Mouse (Mus musculus): ENCODE measurements around the gene Stab1. TPM values are rescaled to one million over a fixed set of nuclear protein-coding genes. Genes with fewer than 3 reads are reported as not detected.

Stab1 gene
- 3.2 and 6.7 TPM in 2 replicates for total RNA-seq (2015)
- 0.44 and 0.87 TPM in 2 replicates for total RNA-seq (2017)

GRCm38 (mm10) chr14:31168425-31168824, at the start of gene Stab1:
Gene Stab1 (minus strand): TSS chr14:31168641.
- no peak for ATAC-seq (replicated peaks; ENCODE audit: poor library complexity)

DNA sequence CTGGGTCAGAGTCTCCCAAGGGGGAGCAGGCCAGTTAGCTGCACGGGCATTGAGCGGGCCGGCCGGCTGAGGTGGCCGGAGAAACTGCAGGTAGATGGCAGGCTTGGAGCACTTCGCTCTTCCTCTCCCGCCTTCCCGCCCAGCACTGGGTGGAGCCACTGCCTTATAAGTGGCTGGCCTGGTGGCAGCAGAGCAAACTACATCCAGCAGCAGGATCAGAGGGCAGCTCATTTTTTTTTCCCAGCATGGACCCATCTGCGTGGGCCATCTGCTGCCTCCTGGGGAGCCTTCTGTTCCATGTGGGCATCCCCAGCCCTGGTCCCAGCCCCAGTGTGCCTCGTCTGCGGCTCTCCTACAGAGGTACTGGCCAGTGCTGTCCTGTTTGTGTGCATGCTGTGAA, 49.2 kb upstream of the Stab1 start, which contains the start of gene Sema3g:
Sema3g (plus strand) TSS at position 195 of the 400 bp plus-strand sequence.
- ATAC-seq (replicated peaks; ENCODE audit: poor library complexity): peak; percentile 88

- ATAC-seq (replicated peaks; ENCODE audit: poor library complexity): no peak
Measured at GRCm38 (mm10) chr14:31216846-31217245, 48.4 kb upstream of the Stab1 start, which contains the start of gene Nisch. Gene Nisch (minus strand): TSS chr14:31216946.

GRCm38 (mm10) chr14:31215157-31216002, 46.9 kb upstream of the Stab1 start:
- peak; percentile 82 for ATAC-seq (replicated peaks; ENCODE audit: poor library complexity)

DNA sequence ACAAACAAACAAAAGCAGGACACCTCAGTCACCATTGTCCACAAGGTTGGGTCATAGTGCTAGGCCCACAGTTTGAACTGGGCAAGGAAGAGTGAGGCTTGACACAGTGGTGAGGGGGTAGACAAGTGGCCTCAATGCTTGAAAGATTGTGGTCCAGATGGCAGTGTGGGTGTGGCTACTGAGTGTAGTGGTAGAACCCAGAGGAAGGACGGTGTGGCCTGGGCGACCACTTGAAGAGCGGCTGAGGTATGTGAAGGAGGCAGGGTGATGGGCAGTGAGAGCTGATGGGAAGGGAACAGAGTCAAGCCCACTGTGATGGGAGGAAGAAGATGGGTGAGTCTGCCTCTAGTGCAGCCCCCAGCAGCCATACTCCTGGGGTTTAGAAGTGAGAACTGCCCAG, 46.2 kb upstream of the Stab1 start:
- ATAC-seq (replicated peaks; ENCODE audit: poor library complexity): no peak

GRCm38 (mm10) chr14:31213868-31214267, 45.4 kb upstream of the Stab1 start:
- ATAC-seq (replicated peaks; ENCODE audit: poor library complexity): no peak

GRCm38 (mm10) chr14:31212499-31212898, 44.1 kb upstream of the Stab1 start:
- ATAC-seq (replicated peaks; ENCODE audit: poor library complexity): no peak

GRCm38 (mm10) chr14:31211854-31212253, 43.4 kb upstream of the Stab1 start:
- no peak for ATAC-seq (replicated peaks; ENCODE audit: poor library complexity)

GRCm38 (mm10) chr14:31209133-31209557, 40.7 kb upstream of the Stab1 start:
- no peak for ATAC-seq (replicated peaks; ENCODE audit: poor library complexity)

- no peak for ATAC-seq (replicated peaks; ENCODE audit: poor library complexity)
Measured at GRCm38 (mm10) chr14:31208084-31208483, 39.6 kb upstream of the Stab1 start, which contains the start of gene Tnnc1. Gene Tnnc1 (plus strand): TSS chr14:31208312.

DNA sequence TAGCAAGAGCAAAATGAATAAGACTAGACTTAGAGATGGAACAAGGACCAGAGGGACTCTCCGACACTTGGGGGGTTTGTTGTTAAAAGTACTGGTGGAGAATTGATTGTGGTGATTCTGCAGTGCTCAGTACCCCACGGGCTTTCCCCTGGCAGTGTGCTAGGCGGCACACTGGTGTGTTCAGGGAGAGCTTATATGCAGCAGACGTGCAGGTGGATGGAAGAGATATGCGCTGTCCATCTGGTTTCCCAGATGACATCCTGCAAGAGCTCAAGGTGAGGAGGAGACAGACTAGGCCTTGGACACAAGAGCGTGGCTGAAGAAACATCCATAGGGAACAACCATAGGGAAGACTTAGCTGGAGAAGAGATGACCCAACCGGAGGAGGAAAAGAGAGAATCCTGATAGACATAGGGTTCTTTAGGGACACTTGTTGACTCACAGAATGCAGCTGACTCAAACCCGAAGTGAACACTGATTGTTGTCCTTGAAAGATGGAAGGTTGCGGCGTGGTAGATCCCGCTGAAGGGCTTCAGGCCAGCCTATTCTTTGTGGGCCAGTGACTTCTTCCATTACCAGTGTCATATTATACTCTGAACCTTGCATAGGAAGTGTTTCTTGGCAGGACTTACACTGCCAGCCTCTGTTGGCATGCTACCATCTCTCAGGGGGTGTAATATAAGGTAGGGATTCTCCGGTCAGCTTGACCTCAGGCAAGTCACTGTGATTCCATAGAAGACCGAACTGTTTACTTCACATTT, 38.8 kb upstream of the Stab1 start:
- peak; percentile 46 for ATAC-seq (replicated peaks; ENCODE audit: poor library complexity)

- ATAC-seq (replicated peaks; ENCODE audit: poor library complexity): peak; percentile 84
Measured at GRCm38 (mm10) chr14:31206472-31206981, 38.1 kb upstream of the Stab1 start.

GRCm38 (mm10) chr14:31205562-31206467, 37.4 kb upstream of the Stab1 start:
- ATAC-seq (replicated peaks; ENCODE audit: poor library complexity): peak; percentile 20

- ATAC-seq (replicated peaks; ENCODE audit: poor library complexity): no peak
Measured at GRCm38 (mm10) chr14:31205244-31205561, 36.8 kb upstream of the Stab1 start.

DNA sequence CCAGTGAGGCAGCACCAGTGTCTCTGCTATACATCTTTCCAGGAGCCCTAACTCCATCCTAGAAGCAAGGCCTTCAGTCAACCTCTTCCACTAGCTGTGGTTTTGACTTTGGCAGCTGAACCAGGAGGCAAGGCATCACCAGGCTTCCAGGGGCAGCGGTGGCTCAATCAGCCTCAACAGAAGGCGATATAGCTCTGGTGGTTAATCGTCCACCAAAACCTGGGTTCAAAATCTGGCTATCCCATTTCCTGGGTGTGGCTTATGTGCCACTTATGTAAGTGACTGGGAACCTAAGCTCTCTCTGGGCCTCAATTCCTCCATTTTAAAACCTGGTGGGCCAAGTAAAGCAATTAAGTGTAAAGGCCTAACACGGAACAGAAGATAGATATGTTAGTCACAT, 36.4 kb upstream of the Stab1 start:
- peak; percentile 43 for ATAC-seq (replicated peaks; ENCODE audit: poor library complexity)

DNA sequence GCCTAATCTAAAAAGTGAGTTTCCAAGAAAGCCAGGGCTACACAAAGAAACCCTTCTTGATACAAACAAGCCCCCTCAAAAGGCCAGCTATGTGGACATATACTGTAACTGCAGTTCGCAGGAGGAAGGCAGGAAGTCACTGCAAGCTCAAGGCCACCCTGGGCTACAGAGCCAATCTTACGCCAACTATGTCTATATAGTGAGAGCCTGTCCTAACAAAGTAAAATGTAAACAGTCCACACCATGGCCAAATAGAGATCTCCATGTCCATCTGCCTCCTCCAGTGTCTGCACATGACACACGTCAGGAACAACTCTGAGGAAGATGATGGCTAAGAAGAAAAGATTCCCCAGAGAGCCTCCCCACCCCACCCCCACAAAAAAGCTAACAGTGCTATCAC, 31.6 kb upstream of the Stab1 start:
- no peak for ATAC-seq (replicated peaks; ENCODE audit: poor library complexity)

GRCm38 (mm10) chr14:31199599-31199998, 31.2 kb upstream of the Stab1 start:
- ATAC-seq (replicated peaks; ENCODE audit: poor library complexity): no peak

DNA sequence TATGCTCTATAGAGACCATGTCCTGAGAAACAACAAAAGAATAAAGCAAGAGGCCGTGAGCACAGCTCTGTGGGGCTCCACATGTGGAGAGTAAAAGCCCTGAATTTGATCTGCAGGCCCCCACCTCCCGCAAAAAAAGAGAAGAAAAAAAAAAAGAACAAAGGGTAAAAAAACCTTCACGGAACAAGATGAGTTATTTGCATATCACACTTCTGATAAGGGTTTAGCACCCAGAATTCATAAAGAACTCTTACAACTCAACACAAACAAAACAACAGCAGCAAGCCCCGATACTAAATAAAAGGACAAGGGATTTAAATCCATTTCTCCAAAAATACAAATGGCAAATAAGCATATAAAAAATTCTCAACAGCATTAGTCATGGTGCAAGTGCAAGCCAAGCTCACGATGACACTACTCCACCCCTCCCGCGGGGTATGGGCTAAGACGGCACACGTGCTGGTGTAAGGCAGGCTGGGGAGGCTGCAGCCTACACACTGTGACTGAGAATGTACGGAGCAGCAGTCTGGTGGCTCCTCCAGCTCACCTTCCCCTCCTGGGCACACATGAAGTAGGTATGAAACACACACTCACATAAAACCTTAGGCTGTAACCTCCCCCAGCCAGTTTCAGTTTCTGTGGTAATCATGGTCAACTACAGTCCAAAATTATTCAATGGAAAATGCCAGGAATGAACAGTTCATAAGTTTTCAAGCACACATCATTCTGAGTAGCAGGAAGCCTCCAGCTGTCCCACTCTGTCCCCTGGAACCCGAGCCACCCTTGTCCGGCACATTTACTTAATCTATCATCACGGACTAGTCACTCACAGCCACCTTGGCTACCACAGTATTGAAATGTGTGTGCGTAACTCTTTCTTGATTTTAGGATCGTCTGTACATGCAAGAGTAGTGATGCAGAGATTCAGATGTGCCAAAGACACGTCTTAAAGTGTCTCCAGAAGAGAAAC, 29.4 kb upstream of the Stab1 start:
- peak; percentile 50 for ATAC-seq (replicated peaks; ENCODE audit: poor library complexity)

DNA sequence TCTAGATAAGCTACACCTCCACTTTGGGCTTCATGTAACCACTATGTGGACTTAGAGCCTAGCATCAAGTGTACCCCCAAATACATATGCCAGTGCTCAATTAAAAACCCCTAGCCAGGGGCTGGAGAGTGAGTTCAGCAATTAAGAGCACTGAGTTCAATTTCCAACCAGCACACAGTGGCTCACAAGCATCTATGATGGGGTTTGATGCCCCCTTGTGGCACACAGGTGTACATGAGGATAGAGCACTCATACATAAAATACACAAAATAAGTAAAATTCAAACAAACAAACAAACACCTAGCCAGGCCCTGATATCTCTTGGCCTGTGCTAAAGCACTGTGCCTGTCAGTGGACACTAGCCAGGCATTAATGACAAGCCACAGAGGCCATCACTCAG, 27.5 kb upstream of the Stab1 start:
- ATAC-seq (replicated peaks; ENCODE audit: poor library complexity): peak; percentile 65
